Mouse (Mus musculus): ENCODE measurements at regions not wholly inside any gene's neighbourhood (a gene's known extent, or its start where the extent isn't known, plus 50 kb on each side); places are given as distances from the start of the nearest gene placed in this dataset.

GRCm38 (mm10) chr14:62037514-62037913, 254.9 kb upstream of the Rnaseh2b start:
- Histone ChIP-seq H3K4me1 (replicated peaks; ENCODE audit: control insufficient read depth, insufficient read depth, low read length) (no peaks in the 10 kb centered on the region), H3K27me3 (ENCODE audit: control insufficient read depth, insufficient read depth, low read length) (no peaks in the 10 kb centered on the region), H3K27ac (ENCODE audit: control insufficient read depth, insufficient read depth, low read length) (no peak overlapping the region), H3K36me3 (ENCODE audit: control insufficient read depth, insufficient read depth, low read length) (no peaks in the 10 kb centered on the region), H3K4me3 (ENCODE audit: control insufficient read depth, insufficient read depth, low read length) (no peak overlapping the region)
- TF ChIP-seq POLR2A (IDR thresholded peaks at IDR 0.05; ENCODE audit: control insufficient read depth, extremely low read depth, insufficient read depth, low read length, poor library complexity) (no peak), CTCF (IDR thresholded peaks at IDR 0.05; ENCODE audit: borderline replicate concordance, control insufficient read depth, extremely low read depth, insufficient read depth, low read length, poor library complexity) (no peak)
- no peak for DNase-seq
- WGBS: 93% methylated on average over 1 of the region's 1 CpGs

DNA sequence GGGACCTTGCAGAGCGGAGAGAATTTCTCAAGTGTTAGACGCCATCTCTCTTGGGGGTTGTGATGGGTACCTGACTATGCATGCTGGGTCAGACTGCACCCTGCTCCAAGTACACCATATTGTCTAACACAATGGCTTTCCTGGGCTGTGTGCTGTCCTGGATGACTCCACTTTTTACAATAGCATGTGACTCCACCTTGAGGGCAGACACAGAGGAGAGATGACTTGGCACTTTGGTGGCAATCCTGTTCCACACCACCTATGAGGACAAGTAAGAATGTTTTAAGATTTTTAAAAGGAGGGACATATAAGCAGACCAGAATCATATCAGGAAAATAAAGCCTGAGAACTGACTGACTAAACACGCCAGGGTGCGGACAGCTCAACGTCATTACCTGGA, 254.5 kb upstream of the Rnaseh2b start:
- Histone ChIP-seq H3K27ac (ENCODE audit: control insufficient read depth, insufficient read depth, low read length) (no peak overlapping the region), H3K27me3 (ENCODE audit: control insufficient read depth, insufficient read depth, low read length) (no peaks in the 10 kb centered on the region), H3K36me3 (ENCODE audit: control insufficient read depth, insufficient read depth, low read length) (no peaks in the 10 kb centered on the region), H3K4me1 (replicated peaks; ENCODE audit: control insufficient read depth, insufficient read depth, low read length) (no peaks in the 10 kb centered on the region), H3K4me3 (ENCODE audit: control insufficient read depth, insufficient read depth, low read length) (no peak overlapping the region)
- TF ChIP-seq POLR2A (IDR thresholded peaks at IDR 0.05; ENCODE audit: control insufficient read depth, extremely low read depth, insufficient read depth, low read length, poor library complexity) (no peak), CTCF (IDR thresholded peaks at IDR 0.05; ENCODE audit: borderline replicate concordance, control insufficient read depth, extremely low read depth, insufficient read depth, low read length, poor library complexity) (no peak)
- no peak for DNase-seq
- WGBS: 96% methylated on average over 5 of the region's 5 CpGs

DNA sequence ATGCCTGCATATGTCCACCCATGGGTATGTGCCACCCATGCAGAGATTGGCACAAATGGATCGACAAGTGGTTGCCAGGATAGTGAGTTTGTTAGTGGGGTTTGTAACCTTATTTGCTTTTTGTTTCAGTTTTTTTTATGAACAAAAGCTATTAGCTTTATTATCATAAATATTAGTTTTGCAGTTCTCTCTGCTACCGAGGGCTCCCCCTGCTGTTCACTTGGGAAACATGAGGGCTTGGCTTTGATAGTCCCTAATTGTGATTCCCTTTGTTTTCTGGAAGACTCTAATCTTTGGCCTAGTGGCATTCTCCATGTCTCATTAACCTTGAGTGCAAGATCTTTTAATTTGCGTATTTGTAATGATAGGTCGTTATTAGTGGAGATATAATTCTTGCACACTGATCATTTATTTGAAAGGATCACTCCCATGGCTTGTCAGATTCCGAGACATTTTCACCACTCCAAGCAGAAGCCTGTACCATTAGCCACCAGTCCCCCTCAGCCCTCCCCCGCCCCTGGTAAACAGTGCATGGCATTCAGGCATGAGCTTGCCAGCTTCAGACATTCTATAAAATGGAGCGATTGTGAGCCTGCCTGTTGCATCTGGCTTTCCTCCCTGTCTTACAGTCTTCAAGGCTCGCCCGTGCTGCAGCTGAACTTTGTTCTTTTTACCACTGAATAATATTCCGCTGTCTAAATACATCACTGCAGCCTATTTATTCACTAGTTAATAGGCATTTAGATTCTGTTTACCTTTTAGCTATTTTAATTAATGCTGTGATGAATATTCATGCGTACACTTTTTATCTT, 249.9 kb upstream of the Rnaseh2b start:
- no peaks in the 10 kb centered on the region for H3K36me3 ChIP-seq (ENCODE audit: control insufficient read depth, insufficient read depth, low read length)
- peak; percentile 36 for DNase-seq
- no peak overlapping the region for H3K4me3 ChIP-seq (ENCODE audit: control insufficient read depth, insufficient read depth, low read length)
- 79% methylated on average over 11 of the region's 11 CpGs for WGBS
- no peak overlapping the region for H3K27ac ChIP-seq (ENCODE audit: control insufficient read depth, insufficient read depth, low read length)
- TF ChIP-seq CTCF (IDR thresholded peaks at IDR 0.05; ENCODE audit: borderline replicate concordance, control insufficient read depth, extremely low read depth, insufficient read depth, low read length, poor library complexity) (no peak), POLR2A (IDR thresholded peaks at IDR 0.05; ENCODE audit: control insufficient read depth, extremely low read depth, insufficient read depth, low read length, poor library complexity) (no peak)
- H3K4me1 ChIP-seq (replicated peaks; ENCODE audit: control insufficient read depth, insufficient read depth, low read length): no peaks in the 10 kb centered on the region
- H3K27me3 ChIP-seq (ENCODE audit: control insufficient read depth, insufficient read depth, low read length): no peaks in the 10 kb centered on the region

DNA sequence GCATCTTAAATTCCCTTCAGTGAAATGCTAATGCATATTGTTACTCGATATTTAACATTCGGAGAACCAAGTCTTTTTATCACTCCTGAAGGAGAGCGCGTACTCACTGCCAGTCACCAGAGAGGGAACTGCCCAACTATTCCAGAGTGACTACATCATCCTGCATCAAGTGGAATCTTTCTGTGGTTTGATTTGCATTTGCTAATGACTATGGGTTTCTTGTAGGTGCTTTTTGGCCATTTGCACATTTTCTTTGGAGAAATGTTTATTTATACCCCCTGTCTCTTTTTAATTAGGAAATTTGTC, 249.3 kb upstream of the Rnaseh2b start:
- Histone ChIP-seq H3K4me3 (ENCODE audit: control insufficient read depth, insufficient read depth, low read length) (no peak overlapping the region), H3K27me3 (ENCODE audit: control insufficient read depth, insufficient read depth, low read length) (no peaks in the 10 kb centered on the region), H3K4me1 (replicated peaks; ENCODE audit: control insufficient read depth, insufficient read depth, low read length) (no peaks in the 10 kb centered on the region), H3K27ac (ENCODE audit: control insufficient read depth, insufficient read depth, low read length) (no peak overlapping the region), H3K36me3 (ENCODE audit: control insufficient read depth, insufficient read depth, low read length) (no peaks in the 10 kb centered on the region)
- no peak for DNase-seq
- WGBS: 96% methylated on average over 4 of the region's 4 CpGs
- TF ChIP-seq CTCF (IDR thresholded peaks at IDR 0.05; ENCODE audit: borderline replicate concordance, control insufficient read depth, extremely low read depth, insufficient read depth, low read length, poor library complexity): no peak
- TF ChIP-seq POLR2A (IDR thresholded peaks at IDR 0.05; ENCODE audit: control insufficient read depth, extremely low read depth, insufficient read depth, low read length, poor library complexity): no peak

- Histone ChIP-seq H3K27me3 (ENCODE audit: control insufficient read depth, insufficient read depth, low read length) (no peaks in the 10 kb centered on the region), H3K27ac (ENCODE audit: control insufficient read depth, insufficient read depth, low read length) (no peak overlapping the region), H3K4me1 (replicated peaks; ENCODE audit: control insufficient read depth, insufficient read depth, low read length) (no peaks in the 10 kb centered on the region), H3K4me3 (ENCODE audit: control insufficient read depth, insufficient read depth, low read length) (no peak overlapping the region), H3K36me3 (ENCODE audit: control insufficient read depth, insufficient read depth, low read length) (no peaks in the 10 kb centered on the region)
- DNase-seq: no peak
- 86% methylated on average over 6 of the region's 6 CpGs for WGBS
- no peak for TF ChIP-seq CTCF (IDR thresholded peaks at IDR 0.05; ENCODE audit: borderline replicate concordance, control insufficient read depth, extremely low read depth, insufficient read depth, low read length, poor library complexity)
- TF ChIP-seq POLR2A (IDR thresholded peaks at IDR 0.05; ENCODE audit: control insufficient read depth, extremely low read depth, insufficient read depth, low read length, poor library complexity): no peak
Observed at GRCm38 (mm10) chr14:62050941-62051340, 241.4 kb upstream of the Rnaseh2b start.

DNA sequence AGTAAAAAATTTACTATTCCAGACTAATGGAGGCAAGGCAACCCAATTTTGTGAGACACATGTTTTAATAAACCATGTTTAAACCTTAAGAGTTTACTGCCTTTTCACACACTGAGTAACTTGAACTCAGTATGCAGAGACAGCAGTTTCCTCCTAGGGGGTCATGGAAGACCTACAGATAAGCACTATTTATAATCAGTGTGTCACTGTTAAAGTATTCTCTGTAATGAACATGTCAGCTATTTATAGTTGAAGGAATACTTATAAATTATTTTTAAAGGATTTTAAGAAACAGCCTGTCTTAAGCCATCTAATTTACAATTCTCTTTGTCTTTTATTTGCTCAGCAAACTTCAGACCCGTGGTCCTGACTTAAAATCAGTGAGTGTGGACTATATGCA, 240.5 kb upstream of the Rnaseh2b start:
- no peak for DNase-seq
- WGBS: 32% methylated on average over 1 of the region's 1 CpGs
- no peak overlapping the region for H3K4me3 ChIP-seq (ENCODE audit: control insufficient read depth, insufficient read depth, low read length)
- no peaks in the 10 kb centered on the region for H3K4me1 ChIP-seq (replicated peaks; ENCODE audit: control insufficient read depth, insufficient read depth, low read length)
- H3K27ac ChIP-seq (ENCODE audit: control insufficient read depth, insufficient read depth, low read length): no peak overlapping the region
- H3K36me3 ChIP-seq (ENCODE audit: control insufficient read depth, insufficient read depth, low read length): no peaks in the 10 kb centered on the region
- TF ChIP-seq POLR2A (IDR thresholded peaks at IDR 0.05; ENCODE audit: control insufficient read depth, extremely low read depth, insufficient read depth, low read length, poor library complexity): no peak
- H3K27me3 ChIP-seq (ENCODE audit: control insufficient read depth, insufficient read depth, low read length): no peaks in the 10 kb centered on the region

- Histone ChIP-seq H3K27me3 (ENCODE audit: control insufficient read depth, insufficient read depth, low read length) (no peaks in the 10 kb centered on the region), H3K4me1 (replicated peaks; ENCODE audit: control insufficient read depth, insufficient read depth, low read length) (no peaks in the 10 kb centered on the region), H3K4me3 (ENCODE audit: control insufficient read depth, insufficient read depth, low read length) (no peak overlapping the region), H3K36me3 (ENCODE audit: control insufficient read depth, insufficient read depth, low read length) (no peaks in the 10 kb centered on the region), H3K27ac (ENCODE audit: control insufficient read depth, insufficient read depth, low read length) (no peak overlapping the region)
- no peak for DNase-seq
- 97% methylated on average over 6 of the region's 6 CpGs for WGBS
- no peak for TF ChIP-seq CTCF (IDR thresholded peaks at IDR 0.05; ENCODE audit: borderline replicate concordance, control insufficient read depth, extremely low read depth, insufficient read depth, low read length, poor library complexity)
- TF ChIP-seq POLR2A (IDR thresholded peaks at IDR 0.05; ENCODE audit: control insufficient read depth, extremely low read depth, insufficient read depth, low read length, poor library complexity): no peak
Observed at GRCm38 (mm10) chr14:62053004-62053403, 239.4 kb upstream of the Rnaseh2b start.

Measured in thymus, adult 2 months (tissue).